Mouse (Mus musculus): Measurements from ENCODE around the gene Slit3.
A peak's percentile ranks its signal among the peaks of the same experiment; 100 is the strongest.

Slit3 gene

DNA sequence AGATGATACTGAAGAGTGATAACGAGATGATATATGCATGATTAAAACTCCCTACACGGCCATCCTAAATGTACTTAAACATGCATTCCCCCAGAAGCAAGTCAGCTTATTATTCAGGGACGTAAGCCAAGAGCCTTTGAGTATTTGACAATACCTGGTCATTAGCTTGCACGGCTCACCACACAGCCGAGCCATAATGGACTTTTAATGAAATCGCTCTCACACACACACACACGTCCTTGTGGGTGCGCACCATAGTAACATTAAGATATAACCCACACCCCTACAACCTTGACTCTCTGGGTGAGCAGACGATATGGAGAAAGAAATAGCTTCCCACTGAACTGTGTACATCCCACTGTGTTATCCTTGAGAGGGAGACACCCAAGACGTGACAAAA is 82.6 kb downstream of the Slit3 start:
- no peak for DNase-seq

DNA sequence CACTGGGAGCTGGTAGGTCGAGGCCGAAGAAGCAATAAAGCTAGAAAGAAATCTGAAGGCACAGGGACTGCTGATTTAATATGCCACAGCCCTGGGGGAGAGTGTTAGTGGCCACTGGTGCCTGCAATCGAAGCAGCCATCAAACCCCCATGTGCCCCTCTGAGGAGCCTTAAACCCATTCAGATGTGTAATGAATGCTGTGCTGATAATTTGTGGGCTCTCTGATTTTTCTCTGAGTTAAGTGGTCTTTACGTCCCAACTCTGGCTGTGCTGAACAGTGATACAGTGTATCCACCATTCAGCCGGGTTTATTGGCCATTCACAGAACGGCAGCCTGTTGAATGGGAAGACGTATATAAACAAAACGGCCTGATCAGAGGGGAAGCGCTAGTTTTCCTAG is 83.1 kb downstream of the Slit3 start:
- DNase-seq, result no peak

DNA sequence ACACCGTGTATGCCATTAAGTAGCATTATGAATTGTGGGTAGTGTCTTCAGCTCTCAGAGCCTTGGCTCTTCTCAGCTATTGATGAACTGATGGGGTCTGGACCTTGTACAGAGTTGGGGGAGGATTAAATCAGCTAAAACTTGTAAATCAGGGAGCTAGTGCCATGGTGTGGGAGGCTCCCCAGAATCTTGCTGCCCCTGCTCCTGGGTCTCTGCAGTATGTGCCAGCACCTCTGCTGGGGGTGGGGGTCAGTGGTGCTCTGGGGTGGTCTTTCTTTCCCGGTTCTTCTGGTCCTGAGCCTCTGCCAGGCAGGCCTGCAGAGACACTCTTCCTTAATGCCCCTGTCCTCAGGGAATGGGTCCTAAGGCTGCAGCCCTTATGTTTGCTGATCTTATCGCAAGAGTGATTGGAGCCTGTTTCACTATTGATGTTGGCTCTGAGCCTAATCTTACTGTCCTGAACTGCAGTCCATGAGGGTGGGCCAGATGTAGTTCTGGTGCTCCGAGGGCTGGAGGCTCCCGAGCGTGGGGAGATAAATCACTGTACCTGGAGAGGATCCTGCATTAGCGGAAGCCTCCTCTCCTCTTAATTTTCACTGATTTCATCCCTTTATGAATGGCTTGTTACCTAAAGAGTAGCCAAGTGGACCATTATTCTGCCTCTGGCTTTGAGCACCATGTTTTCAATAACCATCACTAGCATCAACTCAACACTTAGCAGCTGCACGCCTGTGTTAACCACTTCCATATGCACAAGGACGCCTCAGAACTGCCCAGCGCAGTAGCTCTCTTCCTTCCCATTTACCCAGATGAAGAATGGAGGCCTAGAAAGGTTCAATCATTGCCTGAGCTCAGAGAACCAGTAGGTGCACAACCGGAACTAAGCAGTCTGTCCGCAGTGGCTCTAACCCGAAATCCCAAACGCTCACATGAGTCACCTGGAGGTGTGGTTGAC is 90.0 kb downstream of the Slit3 start:
- no peak for DNase-seq

DNA sequence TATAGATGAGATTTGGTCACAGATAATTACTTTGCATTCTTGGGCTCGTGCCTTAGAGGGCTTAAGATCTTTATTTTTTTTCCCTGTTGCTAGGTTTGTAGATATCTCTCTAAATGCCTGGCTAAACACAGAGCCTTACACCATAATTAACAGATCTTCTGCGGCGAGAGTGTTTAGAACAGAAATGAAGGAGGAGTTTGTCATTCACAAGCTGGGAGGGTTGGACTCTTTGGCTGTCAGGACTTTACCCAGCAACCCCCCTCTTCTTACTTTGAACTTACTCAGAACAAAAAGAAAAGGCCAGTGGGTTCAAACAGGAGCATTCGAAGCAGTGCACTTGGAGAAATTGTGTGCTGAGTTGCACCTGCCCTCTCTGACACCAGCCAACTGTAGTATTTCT is 103.0 kb downstream of the Slit3 start:
- no peak for DNase-seq

DNA sequence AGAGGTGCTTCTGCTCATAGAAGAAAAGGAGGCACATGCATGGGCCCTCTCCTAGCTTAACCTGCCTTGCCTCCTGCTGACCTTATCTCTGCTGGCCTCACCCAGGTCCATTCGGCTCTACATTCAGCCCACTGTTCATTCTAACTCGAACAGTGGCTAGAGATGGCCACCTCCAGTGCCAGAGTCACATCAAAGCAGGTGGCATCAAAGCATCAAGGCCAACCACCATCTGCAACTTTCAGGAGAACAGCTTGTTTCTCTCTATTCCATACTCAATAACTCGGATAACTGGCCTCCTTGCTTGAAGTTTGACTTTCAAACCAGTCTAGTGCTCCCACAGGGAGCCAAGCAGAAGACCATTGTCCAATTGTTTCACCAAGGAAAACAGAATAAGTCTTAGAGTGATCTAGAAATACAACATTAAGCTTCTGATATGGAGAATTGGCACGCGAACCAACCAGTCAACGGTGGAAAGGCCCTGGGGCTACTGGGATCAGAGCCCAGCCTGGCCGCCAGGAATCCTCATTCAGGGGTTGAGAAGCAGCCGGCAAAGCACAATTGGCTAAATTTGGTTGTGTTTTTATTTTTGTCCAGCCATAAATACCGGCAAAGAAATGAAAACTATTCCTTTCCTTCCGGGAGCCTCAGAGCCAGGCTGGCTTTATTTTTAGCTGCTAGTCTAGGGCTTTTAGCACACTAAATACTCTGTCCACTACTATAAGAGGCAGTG is 110.5 kb downstream of the Slit3 start:
- DNase-seq, result peak; percentile 57

DNA sequence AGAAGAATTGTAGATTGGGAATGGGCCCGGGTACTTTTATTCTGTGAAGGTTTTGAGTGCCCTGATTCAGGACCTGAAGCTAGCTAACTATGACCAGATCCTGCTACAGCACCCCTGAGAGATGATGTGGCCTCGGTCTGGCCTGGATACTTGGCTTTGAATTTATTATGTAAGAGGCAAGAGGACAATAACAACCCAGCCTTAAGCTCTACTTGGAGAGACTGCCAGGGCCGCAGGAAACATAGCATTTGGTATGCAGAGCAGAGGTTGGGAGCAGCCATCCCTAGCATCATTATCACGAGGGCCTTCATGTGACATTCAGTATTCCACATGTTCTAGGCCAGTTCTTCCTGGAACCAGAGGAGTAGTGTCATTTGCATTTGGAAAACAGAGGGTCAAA is 111.3 kb downstream of the Slit3 start:
- DNase-seq, result peak; percentile 20

DNA sequence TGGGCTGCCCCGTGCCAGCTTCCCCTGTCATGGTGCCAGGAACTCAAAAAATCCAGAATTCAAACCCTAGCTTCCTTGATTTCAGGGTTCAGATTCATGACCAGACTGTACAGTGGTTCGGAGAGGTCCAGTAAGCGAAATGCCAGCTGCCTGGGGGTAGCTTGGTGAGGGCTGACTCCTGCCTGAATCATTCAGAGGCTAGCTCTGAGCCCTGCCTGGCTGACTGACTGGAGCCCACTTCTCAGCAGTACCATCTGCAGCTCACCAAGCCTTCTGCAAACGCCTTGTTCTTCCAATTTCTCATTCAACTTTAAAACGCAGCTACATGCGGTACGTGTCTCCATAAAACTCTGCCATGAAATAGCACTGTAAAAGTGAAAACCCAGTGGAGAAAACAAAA is 120.4 kb downstream of the Slit3 start:
- DNase-seq, result no peak

DNA sequence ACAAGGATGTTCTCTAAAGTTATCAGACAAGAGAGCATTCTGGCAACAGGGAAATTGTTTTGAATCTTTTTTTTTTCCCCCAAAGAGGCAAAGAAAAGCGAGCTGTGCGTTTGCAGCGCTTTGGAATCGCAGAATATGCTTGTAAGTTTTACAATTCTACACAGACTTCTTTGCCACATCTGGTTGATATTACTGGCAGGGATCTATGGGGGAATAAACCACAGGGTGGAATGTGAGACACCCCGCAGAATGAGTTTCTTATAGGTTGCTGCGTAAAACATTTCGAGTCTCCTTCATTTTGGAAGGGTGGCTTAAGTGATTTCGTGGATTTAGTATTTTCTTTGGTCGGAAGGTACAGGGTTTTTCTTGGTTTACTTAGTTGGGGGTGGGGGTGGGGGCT is 122.6 kb downstream of the Slit3 start:
- DNase-seq, result no peak

DNA sequence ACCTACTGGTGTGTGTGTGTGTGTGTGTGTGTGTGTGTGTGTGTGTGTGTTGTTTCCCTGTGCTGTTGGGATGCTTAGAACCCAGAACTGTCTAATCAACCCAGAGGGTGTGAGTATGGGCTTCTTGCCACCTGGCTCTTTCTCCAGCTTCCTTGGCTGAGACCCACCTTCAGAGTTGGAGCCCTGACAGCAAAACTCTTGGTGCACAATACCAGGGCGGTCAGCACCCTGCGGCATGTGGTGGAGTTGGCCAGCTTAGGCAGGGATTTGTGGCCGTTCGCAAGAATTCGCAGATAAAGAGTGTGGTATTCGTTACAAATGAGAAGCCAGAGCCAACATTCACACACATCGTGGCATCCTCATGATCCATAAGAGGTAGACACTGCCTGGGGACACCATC is 123.5 kb downstream of the Slit3 start:
- DNase-seq, result no peak

DNA sequence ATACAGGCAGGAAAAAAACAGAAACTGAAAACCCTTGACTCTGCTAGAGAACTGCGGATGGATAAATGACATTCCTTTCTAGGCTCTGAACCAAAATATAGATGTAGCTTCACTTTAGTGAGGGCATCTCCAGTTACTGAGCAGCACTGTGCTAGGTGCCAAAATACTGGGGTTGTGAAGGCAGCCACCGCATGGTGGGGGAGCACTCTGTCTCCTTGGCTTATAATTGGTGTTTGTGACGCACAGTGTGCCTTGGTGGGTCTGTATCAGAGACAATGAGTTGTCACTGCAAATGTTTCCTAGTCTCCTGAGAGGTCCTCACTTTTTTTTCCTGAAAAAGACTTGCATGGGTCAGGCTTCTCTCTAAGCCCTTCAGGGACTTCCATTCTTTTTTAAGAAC is 125.6 kb downstream of the Slit3 start:
- no peak for DNase-seq

DNA sequence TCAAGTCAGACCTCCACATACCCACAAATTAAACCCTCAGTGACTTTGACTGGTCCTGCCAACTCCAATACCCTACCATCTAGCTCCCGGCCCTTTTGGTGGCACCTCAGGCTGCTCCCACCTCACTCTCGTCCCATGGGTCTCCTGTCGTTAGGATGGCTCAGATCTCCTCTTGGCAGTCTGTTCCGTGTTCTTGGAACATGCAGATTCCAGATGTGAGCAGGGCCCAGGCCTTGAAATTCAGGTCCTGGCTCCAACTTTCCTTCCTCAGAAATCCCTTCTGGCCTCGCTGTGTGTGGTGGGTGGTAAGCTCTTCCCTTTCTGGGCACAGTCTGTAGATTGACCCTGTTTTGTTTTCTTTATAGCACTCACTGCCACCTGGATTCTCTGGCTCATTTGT is 127.1 kb downstream of the Slit3 start:
- no peak for DNase-seq

DNA sequence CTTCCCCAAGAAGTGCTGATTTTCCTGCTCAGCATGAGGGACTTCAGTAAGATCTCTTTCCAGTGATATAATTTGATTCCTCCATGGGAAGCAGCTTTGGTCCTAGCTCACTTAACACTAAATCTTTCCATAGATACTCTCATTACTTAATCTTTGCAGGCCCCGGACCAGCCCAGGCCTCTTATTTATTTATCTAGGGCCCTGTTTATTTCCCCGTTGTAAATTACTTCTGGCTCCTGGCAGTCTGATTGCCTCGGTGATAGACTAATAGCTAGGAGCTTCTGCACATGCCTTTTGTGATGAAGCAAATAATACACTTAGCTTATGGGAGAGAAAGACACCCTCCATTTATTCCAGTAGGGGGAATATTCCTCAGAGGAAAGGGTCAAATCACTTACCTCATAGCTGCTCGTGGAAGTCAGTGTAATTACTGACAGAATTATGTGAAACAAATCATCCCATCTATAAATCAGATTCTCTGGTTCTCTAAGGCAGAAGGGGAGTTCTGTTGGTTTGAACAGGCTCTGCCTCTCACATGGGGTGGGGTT is 129.9 kb downstream of the Slit3 start:
- no peak for DNase-seq

DNA sequence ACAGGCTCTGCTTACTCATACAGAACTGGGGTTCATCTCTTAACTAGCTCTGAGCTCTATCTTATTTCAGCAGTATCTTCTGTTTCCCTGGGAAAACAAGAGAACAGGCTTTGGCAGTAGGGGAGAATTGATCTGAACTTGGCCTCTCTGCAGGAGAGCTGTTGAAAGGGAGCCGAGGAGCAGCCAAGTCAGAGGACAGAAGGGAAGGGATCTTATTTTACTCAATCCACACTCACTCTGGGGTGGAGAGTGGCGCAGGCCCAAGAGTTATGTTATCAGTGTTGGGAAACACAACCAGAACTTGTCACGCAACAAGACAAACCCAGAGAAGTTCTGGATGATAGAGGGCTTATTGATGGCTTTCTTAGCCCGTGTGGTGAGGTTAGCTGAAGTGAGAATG is 130.9 kb downstream of the Slit3 start:
- no peak for DNase-seq

DNA sequence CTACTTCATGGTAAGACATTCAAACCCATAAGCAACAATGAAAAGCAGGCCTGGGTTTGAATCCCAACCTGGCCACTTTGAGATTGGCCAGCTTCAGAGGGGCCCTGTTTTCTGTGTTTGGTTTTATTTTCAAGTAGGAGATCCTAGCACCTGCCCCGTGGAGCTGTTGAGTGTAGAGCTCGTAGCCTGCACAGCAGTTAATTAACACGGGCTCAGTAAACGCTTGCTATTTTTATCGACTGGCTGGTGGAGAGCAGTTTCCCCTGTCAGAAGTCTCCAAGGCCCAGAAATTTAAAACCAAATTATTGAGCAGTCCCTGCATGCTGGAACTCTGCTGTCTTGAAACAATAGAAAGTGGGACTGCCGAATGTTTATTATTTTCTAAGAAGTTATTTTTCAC is 136.3 kb downstream of the Slit3 start:
- no peak for DNase-seq

DNA sequence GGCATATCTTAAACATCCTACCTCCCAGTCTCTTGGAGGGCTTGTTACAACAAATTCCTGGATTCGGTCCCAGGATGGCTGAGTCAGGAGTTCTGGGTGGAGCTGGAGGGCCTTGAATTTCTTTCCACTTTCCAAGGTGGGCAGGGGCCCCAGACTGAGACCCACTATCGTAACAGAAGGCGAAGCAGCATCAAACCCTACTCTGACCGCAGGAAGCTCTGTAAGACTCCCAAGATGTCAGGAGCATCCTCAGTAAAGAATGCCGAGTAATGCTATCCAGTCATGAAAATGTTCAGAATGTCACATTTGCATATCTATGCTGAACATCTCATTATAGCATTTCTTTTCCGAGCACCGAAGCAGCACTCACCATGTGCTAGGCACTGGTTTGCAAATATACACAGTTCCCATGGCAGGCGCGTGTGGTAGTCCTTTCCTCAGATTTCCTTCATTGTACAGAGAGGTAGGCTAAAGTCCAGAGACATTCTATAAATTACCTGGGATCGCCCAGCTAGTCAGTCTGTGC is 140.6 kb downstream of the Slit3 start:
- no peak for DNase-seq

DNA sequence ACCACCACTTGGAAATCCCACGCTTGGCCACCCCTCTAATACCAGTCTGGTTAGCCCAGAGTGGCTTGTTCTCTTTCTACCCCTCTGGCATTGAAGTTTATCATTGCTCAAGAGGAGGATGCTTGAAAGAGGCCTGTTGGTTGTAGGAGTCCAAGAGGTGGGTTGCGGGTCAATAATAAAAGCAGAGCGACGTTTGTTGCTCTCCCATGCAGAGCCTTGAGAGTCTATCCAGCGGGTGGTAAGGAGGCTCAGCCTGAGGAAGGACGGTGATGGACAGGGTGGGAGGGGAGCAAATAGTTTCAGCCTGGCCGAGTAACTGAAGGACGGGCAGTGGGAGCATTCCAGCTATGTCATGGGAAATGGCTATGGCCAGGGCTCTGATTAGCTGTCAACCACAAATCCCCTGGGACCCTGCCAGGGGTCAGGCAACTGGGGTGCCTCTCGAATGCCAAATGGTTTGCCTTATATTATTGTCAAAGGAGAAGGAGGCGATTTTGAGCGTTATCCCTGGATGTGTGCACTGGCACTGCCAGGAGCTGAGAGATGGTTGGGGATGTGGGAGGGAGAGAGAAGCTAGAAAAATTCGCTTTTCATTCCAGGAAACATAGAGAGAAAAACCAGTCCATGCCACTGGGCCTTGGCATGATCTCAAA is 141.4 kb downstream of the Slit3 start:
- DNase-seq, result no peak

DNA sequence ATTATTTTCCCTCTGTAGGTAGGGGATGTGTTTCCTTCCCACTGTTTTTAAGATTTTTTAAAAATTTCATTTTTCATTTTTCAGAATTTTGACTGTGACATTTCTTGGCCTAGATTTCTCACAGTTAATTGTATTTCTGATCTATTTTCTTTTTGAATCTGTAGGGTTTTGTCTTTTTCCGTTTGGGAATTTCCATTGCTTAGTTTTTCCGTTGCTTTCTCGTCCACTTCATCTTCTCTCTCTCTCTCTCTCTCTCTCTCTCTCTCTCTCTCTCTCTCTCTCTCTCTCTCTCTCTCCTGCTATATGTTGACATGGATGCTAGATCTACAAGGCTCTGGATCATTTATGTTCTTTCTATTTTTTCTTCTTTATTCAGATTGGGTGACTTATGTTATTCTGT is 143.7 kb downstream of the Slit3 start:
- DNase-seq, result no peak

DNA sequence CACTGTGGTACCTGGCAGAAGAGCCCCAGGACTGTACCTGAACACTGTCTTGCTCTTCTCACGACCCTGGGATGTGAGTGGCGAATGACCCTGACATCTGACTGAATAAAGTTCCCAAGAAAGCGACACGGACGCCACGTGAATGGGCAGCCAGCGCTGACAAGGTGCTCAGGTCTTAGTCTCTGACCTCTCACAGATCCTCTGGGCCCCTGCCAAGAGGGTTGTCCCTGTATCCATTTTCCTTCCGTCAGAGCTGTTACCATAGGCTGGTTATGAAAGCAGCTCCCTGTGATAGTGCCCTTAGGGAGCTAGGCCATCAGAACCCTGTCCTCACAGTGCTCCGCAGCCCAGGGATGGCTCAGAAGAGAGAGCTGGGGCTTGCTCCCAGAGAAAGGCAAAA is 149.4 kb downstream of the Slit3 start:
- DNase-seq, result peak; percentile 35

DNA sequence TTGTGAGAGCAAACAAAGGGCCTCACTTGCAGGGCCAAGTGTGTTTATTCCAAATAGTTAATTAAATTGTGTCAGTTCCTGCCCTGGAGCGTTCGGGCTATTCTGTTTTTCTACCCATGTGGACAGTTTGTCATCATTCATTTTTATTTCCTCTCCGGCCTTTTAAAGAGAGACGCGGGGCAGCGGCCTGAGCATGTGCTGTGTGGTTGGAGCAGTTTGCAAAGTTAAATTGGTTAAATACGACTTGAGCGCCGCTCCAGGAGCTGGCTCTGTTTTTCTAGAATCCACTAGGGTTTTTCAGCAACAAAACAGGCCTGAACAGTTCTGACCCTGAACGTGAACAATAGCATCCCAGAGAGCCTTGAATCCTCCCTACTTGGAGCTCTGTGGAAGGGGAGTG is 152.4 kb downstream of the Slit3 start:
- peak; percentile 67 for DNase-seq

DNA sequence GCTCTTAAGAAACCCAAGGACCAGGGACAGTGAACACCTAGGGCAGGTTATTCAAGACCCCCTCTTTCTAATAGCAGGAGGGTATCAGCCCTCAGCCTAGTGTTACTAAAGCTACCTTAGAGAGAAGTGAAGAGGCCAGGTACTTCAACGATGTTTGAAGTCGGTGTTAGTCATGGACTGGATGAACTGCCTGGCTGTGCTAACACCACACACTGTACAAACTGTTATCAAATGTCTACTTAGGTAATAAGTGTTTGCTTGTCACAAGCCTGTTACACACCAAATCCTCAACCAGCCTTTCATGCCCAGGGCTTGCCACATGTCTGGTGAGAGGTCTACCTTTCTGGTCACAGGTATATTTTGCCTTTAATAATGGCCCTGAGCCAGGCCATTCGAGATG is 153.0 kb downstream of the Slit3 start:
- DNase-seq, result no peak

DNA sequence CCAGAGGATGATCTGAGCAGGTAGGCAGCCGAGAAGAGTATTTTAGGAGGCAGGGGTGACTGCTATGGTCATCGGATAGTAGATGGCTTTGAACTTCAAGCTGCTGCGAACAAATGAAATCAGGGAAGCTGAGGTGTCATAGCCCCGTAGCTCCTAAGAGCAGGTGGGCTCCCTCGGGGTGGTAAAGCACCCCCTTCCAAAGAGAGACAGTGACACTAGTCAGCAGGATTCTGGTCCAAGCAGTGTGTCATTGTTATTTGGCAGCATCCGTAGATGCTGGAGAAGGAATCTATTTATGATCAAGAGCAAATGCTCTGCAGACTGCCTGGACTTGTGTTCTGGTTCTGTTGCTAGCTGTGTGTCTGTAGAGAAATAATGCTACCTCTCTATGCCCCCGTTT is 154.3 kb downstream of the Slit3 start:
- DNase-seq, result no peak

DNA sequence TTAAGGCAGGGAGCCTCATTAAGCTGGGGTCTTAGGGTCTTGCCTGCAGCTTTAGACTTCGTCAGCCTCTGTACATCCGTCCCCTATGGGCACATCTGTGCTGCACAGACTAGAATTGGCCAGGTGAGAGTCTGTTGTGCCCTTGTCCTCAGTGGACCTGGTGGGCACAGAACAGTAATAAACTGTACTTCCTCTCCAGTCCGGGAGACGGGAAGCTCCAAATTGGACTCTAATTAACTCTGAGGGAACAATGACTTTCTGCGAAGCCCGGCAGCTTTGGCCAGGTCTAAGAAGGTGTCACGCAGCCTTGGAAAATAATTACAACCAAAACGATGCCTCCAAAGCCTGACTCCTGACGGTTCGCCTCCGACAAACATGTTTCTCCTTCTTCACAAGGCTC is 155.0 kb downstream of the Slit3 start:
- no peak for DNase-seq

DNA sequence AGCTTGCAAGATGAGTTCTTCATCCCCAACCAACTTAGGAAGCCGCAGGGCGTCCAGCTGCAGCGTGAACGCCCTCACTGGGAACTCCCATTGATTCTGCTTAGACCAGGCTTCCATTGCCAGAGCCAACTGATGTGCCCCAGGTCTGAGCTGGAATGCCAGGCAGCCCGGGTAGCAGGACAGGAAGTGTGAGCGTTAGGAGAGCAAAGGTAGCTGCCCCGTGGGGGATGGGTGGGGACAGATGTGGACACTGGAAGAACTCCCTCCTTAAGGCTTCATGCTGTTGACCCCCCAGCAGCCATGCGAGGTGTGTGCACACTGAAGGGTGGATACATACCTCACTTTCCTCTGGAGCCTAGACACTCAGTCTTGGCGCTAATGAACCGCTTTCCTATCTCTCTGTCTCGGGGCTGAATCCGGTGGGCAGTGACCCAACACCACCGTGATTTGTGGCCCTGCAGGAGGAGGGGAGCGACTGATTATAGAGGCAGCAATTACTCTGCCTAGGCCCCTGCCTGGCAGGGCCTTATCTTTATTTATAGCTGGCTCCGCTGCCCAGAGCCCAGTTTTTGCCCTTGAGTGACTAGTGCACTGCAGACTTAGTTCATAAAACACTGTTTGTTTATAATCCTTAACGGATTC is 157.2 kb downstream of the Slit3 start:
- peak; percentile 50 for DNase-seq

Measured in kidney, postnatal 10 days (tissue).